Mouse (Mus musculus): Measurements from ENCODE around the gene Borcs5.

DNA sequence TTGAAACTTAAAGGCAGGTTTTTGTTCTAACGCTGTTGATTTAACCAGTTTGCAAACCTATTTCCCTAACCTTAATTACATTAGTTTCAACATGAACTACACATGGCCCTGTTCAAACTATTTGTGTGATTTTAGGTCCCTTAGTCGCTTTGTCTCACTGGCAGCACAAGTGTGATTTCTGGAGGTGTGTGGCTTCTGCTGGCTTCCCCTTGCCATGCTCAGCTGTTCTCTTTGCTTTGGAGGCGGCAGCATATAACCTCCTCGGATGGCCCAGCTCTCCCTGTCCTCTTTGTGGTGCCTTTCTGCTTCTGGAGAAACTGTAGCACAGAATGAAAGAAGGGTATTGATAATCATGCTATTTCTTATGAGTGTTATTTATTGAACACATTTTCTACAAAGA lies 38.2 kb downstream of the Borcs5 start:
- no peak for TF ChIP-seq CTCF (IDR thresholded peaks at IDR 0.05; ENCODE audit: extremely low read depth, insufficient read depth, insufficient read length, insufficient replicate concordance)
- TF ChIP-seq POLR2A (IDR thresholded peaks at IDR 0.05; ENCODE audit: low read depth, low read length), result no peak

Data from spleen, adult 2 months (tissue).